Mouse (Mus musculus): ENCODE measurements at regions not wholly inside any gene's neighbourhood (a gene's known extent, or its start where the extent isn't known, plus 50 kb on each side); places are given as distances from the start of the nearest gene placed in this dataset.

DNA sequence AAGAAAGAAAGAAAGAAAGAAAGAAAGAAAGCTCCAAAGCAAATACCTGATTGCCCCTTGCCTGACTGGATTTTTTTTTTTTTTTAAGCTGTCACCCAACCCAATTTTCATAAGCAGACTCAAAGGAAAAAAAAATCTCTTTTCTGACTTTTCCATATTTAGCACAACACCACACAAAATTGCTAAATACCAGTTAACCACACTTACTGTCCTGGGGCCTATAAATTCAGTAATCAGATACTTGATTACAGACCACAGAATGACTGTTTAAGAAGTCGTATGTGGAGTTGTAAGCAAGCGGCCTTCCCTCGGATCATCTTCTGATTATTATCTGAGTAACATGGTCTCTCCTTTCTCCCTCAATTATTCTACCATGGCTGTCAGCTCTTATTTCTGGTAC, 263.3 kb upstream of the Gm15217 start:
- no peak for DNase-seq (ENCODE audit: low spot score)
- Histone ChIP-seq H3K4me3 (ENCODE audit: low read depth, low read length) (no peak overlapping the region), H3K36me3 (ENCODE audit: control insufficient read depth, insufficient read depth, low read length) (no peaks in the 10 kb centered on the region), H3K4me1 (ENCODE audit: control insufficient read depth, insufficient read depth, low read length) (no peaks in the 10 kb centered on the region), H3K4me2 (ENCODE audit: low read depth, severe bottlenecking) (no peak overlapping the region), H3K27me3 (ENCODE audit: control insufficient read depth, insufficient read depth, low read length) (no peaks in the 10 kb centered on the region), H3K9ac (ENCODE audit: low read length) (no peak overlapping the region), H3K27ac (replicated peaks; ENCODE audit: low read depth, low read length) (no peak overlapping the region), H3K9me3 (ENCODE audit: control insufficient read depth, low read length) (no peaks in the 10 kb centered on the region)
- 80% methylated on average over 3 of the region's 3 CpGs for WGBS
- no peak for ATAC-seq (ENCODE audit: insufficient number of reproducible peaks, low FRiP score, low TSS enrichment, low read depth)

DNA sequence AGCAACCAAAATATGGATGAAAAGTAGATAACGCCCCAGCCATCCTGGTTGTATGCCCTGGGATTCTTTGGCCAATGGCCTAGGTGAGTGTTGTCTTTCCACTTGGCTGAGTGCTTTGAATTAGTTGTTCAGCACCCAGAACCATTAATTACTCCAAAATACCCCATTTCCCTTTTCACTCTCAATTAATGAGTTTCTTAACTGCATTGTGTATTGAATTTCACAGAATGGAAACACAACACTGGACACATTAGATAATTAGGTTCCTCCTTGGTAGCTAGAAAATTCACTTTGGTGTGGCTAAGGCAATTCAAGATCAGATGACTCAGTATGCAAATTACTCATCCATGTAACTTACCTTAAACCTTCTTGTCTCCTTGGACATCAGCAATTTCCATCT, 252.7 kb upstream of the Gm15217 start:
- ATAC-seq (ENCODE audit: insufficient number of reproducible peaks, low FRiP score, low TSS enrichment, low read depth) = no peak
- Histone ChIP-seq H3K4me3 (ENCODE audit: low read depth, low read length) (no peak overlapping the region), H3K4me2 (ENCODE audit: low read depth, severe bottlenecking) (no peak overlapping the region), H3K9ac (ENCODE audit: low read length) (no peak overlapping the region), H3K27me3 (ENCODE audit: control insufficient read depth, insufficient read depth, low read length) (no peaks in the 10 kb centered on the region), H3K36me3 (ENCODE audit: control insufficient read depth, insufficient read depth, low read length) (no peaks in the 10 kb centered on the region), H3K4me1 (ENCODE audit: control insufficient read depth, insufficient read depth, low read length) (no peaks in the 10 kb centered on the region), H3K9me3 (ENCODE audit: control insufficient read depth, low read length) (no peaks in the 10 kb centered on the region), H3K27ac (replicated peaks; ENCODE audit: low read depth, low read length) (no peak overlapping the region)
- no peak for DNase-seq (ENCODE audit: low spot score)
- WGBS = 86% methylated on average over 1 of the region's 1 CpGs

DNA sequence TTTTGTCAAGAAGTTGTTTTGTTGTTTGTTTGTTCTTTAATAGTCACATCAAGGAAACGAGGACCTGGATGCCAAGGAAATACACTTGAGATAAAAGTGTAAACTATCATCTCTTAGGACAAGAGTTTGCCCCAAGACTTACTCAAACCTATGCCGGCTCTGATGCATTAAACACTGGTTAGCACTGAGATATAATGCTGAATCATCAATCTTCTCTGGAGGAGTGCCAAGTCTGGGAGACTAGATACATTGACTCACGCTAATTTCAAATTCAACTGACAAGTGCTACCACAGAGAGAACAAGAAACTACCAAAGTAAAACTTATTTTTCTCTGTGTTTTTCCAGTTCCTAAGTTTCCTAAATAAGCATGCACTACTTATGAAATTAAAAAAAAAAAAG, 249.5 kb upstream of the Gm15217 start:
- Histone ChIP-seq H3K4me3 (ENCODE audit: low read depth, low read length) (no peak overlapping the region), H3K4me1 (ENCODE audit: control insufficient read depth, insufficient read depth, low read length) (no peaks in the 10 kb centered on the region), H3K27ac (replicated peaks; ENCODE audit: low read depth, low read length) (no peak overlapping the region), H3K27me3 (ENCODE audit: control insufficient read depth, insufficient read depth, low read length) (no peaks in the 10 kb centered on the region), H3K36me3 (ENCODE audit: control insufficient read depth, insufficient read depth, low read length) (no peaks in the 10 kb centered on the region), H3K9me3 (ENCODE audit: control insufficient read depth, low read length) (no peaks in the 10 kb centered on the region), H3K4me2 (ENCODE audit: low read depth, severe bottlenecking) (no peak overlapping the region), H3K9ac (ENCODE audit: low read length) (no peak overlapping the region)
- 82% methylated on average over 3 of the region's 3 CpGs for WGBS
- ATAC-seq (ENCODE audit: insufficient number of reproducible peaks, low FRiP score, low TSS enrichment, low read depth) (no peak), DNase-seq (ENCODE audit: low spot score) (no peak)

DNA sequence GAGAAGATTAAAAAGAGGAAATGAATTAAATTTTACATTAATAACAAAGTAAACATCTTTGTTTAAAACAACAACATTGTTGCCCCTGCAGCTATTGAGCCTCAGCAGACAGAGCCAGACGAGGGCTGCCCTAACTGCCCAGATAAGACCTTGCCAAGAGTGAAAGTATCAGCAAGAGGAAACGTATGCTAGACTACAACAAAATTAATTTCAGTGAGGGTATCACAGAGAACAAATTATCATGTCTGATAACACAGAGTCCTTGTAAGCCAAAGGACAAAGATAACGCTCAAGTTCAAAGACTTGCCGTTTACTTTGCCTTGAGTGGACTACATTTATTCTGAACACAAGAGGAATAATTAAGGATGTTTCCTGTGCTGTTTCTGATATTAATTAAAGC, 235.0 kb upstream of the Gm15217 start:
- Histone ChIP-seq H3K4me1 (ENCODE audit: control insufficient read depth, insufficient read depth, low read length) (peaks cover 2% of the 10 kb centered on the region; the same call in 1 of the 2 replicates), H3K9ac (ENCODE audit: low read length) (no peak overlapping the region), H3K27ac (replicated peaks; ENCODE audit: low read depth, low read length) (no peak overlapping the region), H3K4me2 (ENCODE audit: low read depth, severe bottlenecking) (no peak overlapping the region), H3K9me3 (ENCODE audit: control insufficient read depth, low read length) (no peaks in the 10 kb centered on the region), H3K4me3 (ENCODE audit: low read depth, low read length) (no peak overlapping the region), H3K36me3 (ENCODE audit: control insufficient read depth, insufficient read depth, low read length) (no peaks in the 10 kb centered on the region), H3K27me3 (ENCODE audit: control insufficient read depth, insufficient read depth, low read length) (no peaks in the 10 kb centered on the region)
- WGBS = 42% methylated on average over 4 of the region's 4 CpGs
- DNase-seq (ENCODE audit: low spot score) (no peak), ATAC-seq (ENCODE audit: insufficient number of reproducible peaks, low FRiP score, low TSS enrichment, low read depth) (no peak)

DNA sequence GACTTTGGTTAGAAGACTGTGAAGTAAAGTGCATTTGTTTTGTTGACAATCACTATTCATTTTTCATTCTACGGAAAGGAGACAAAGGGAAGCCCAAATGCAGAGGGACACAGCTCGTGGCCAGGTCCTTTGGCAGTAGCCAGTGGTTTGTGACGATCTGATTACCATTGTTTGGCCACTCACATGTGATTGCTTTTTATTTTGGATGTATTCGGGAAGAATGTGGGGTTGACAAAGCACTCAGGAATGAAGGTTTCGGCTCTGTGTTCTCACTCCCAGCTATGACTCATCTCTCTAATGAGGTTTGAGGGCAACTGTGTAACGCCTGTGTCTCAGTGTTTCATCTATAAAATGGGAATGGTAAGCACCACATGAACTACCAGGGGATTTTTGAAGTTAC, 234.5 kb upstream of the Gm15217 start:
- DNase-seq (ENCODE audit: low spot score) (no peak), ATAC-seq (ENCODE audit: insufficient number of reproducible peaks, low FRiP score, low TSS enrichment, low read depth) (no peak)
- 70% methylated on average over 6 of the region's 6 CpGs for WGBS
- Histone ChIP-seq H3K4me1 (ENCODE audit: control insufficient read depth, insufficient read depth, low read length) (peaks cover 2% of the 10 kb centered on the region; the same call in 1 of the 2 replicates), H3K36me3 (ENCODE audit: control insufficient read depth, insufficient read depth, low read length) (no peaks in the 10 kb centered on the region), H3K27me3 (ENCODE audit: control insufficient read depth, insufficient read depth, low read length) (no peaks in the 10 kb centered on the region), H3K27ac (replicated peaks; ENCODE audit: low read depth, low read length) (no peak overlapping the region), H3K4me2 (ENCODE audit: low read depth, severe bottlenecking) (no peak overlapping the region), H3K4me3 (ENCODE audit: low read depth, low read length) (no peak overlapping the region), H3K9me3 (ENCODE audit: control insufficient read depth, low read length) (no peaks in the 10 kb centered on the region), H3K9ac (ENCODE audit: low read length) (no peak overlapping the region)

DNA sequence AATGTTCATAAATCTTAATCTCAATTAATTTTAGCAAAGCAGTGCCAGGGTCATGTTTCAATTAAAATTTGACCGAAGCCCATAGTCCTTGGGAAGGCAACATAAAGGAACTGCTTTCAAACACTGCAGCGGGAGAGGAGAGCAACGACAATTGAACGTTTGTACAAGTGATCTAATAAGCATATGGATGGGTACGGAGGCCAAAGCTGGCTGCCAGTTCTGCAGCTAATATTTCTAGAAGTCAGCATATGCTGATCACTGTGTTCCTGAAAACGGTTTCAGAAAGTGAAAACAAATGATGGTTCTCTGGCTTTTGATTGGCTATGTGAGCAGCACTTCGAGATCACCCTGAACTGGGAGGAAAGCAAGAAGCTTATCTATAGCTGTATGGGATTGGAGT, 233.6 kb upstream of the Gm15217 start:
- no peak overlapping the region for H3K4me2 ChIP-seq (ENCODE audit: low read depth, severe bottlenecking)
- DNase-seq (ENCODE audit: low spot score) = no peak

DNA sequence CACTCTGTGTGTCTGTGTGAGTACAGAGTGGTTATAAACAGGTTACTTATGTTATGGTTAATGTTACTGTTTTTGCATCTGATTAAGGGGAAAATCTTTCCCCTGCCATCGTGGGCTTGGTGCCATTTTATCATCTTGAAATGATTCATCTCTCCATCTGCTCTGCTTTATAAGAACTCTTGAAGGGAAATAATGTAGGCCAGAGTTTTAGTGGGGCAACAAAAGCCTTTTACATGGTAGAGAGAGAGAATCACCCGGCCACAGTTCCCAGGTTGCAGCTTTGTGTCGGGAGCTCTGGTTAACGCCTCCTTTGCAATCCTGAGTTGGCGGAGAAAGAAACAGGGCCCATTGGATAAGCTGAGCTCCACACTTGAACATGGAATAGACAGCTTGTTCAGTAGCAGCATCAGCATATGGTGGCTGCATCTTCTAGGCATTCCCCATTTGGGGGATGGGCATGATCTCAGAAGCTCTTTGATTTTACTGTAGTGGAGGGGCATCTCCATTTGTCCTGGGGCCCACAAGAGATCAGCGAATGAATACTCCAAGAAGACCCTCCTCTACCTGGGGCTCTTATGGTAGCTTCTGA, 230.0 kb upstream of the Gm15217 start:
- Histone ChIP-seq H3K27me3 (ENCODE audit: control insufficient read depth, insufficient read depth, low read length) (no peaks in the 10 kb centered on the region), H3K36me3 (ENCODE audit: control insufficient read depth, insufficient read depth, low read length) (no peaks in the 10 kb centered on the region), H3K4me1 (ENCODE audit: control insufficient read depth, insufficient read depth, low read length) (peaks cover 2% of the 10 kb centered on the region; the same call in 1 of the 2 replicates), H3K4me2 (ENCODE audit: low read depth, severe bottlenecking) (no peak overlapping the region), H3K4me3 (ENCODE audit: low read depth, low read length) (no peak overlapping the region), H3K27ac (replicated peaks; ENCODE audit: low read depth, low read length) (no peak overlapping the region), H3K9ac (ENCODE audit: low read length) (no peak overlapping the region), H3K9me3 (ENCODE audit: control insufficient read depth, low read length) (no peaks in the 10 kb centered on the region)
- 81% methylated on average over 6 of the region's 6 CpGs for WGBS
- ATAC-seq (ENCODE audit: insufficient number of reproducible peaks, low FRiP score, low TSS enrichment, low read depth) = no peak
- DNase-seq (ENCODE audit: low spot score) = no peak

More for the DNA sequence above, 233.6 kb upstream of the Gm15217 start:
- Histone ChIP-seq H3K4me1 (ENCODE audit: control insufficient read depth, insufficient read depth, low read length) (peaks cover 2% of the 10 kb centered on the region; the same call in 1 of the 2 replicates), H3K9ac (ENCODE audit: low read length) (no peak overlapping the region), H3K27me3 (ENCODE audit: control insufficient read depth, insufficient read depth, low read length) (no peaks in the 10 kb centered on the region), H3K9me3 (ENCODE audit: control insufficient read depth, low read length) (no peaks in the 10 kb centered on the region), H3K27ac (replicated peaks; ENCODE audit: low read depth, low read length) (no peak overlapping the region), H3K4me3 (ENCODE audit: low read depth, low read length) (no peak overlapping the region), H3K36me3 (ENCODE audit: control insufficient read depth, insufficient read depth, low read length) (no peaks in the 10 kb centered on the region)
- ATAC-seq (ENCODE audit: insufficient number of reproducible peaks, low FRiP score, low TSS enrichment, low read depth) = no peak
- 58% methylated on average over 7 of the region's 7 CpGs for WGBS

DNA sequence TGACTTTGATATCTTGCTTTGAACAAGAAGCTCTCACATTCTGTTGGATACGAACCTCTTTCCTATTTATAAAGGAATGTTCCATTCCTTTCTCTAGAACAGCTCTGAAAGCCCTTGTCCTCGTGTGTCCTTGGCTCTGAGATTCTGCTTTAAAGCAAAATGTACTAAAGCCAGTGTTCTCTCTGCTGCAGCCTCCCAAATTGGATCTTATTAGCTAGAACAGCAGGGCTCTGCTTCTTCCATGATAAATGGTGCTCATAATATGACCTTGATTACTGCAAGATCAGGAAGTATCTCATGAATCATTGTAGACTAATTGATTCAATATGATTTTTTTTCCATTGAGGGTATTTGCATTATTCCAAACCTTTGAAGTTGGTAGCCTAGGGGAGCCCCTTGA, 220.5 kb upstream of the Gm15217 start:
- Histone ChIP-seq H3K27ac (replicated peaks; ENCODE audit: low read depth, low read length) (no peak overlapping the region), H3K4me2 (ENCODE audit: low read depth, severe bottlenecking) (no peak overlapping the region), H3K36me3 (ENCODE audit: control insufficient read depth, insufficient read depth, low read length) (no peaks in the 10 kb centered on the region), H3K4me3 (ENCODE audit: low read depth, low read length) (no peak overlapping the region), H3K4me1 (ENCODE audit: control insufficient read depth, insufficient read depth, low read length) (no peaks in the 10 kb centered on the region), H3K27me3 (ENCODE audit: control insufficient read depth, insufficient read depth, low read length) (no peaks in the 10 kb centered on the region), H3K9ac (ENCODE audit: low read length) (no peak overlapping the region), H3K9me3 (ENCODE audit: control insufficient read depth, low read length) (no peaks in the 10 kb centered on the region)
- WGBS = 36% methylated on average over 2 of the region's 2 CpGs
- DNase-seq (ENCODE audit: low spot score) (no peak), ATAC-seq (ENCODE audit: insufficient number of reproducible peaks, low FRiP score, low TSS enrichment, low read depth) (no peak)

- Histone ChIP-seq H3K9ac (ENCODE audit: low read length) (no peak overlapping the region), H3K27ac (replicated peaks; ENCODE audit: low read depth, low read length) (no peak overlapping the region), H3K4me3 (ENCODE audit: low read depth, low read length) (no peak overlapping the region), H3K4me2 (ENCODE audit: low read depth, severe bottlenecking) (no peak overlapping the region), H3K27me3 (ENCODE audit: control insufficient read depth, insufficient read depth, low read length) (no peaks in the 10 kb centered on the region), H3K9me3 (ENCODE audit: control insufficient read depth, low read length) (no peaks in the 10 kb centered on the region), H3K4me1 (ENCODE audit: control insufficient read depth, insufficient read depth, low read length) (no peaks in the 10 kb centered on the region), H3K36me3 (ENCODE audit: control insufficient read depth, insufficient read depth, low read length) (no peaks in the 10 kb centered on the region)
- WGBS = 67% methylated on average over 9 of the region's 9 CpGs
- no peak for ATAC-seq (ENCODE audit: insufficient number of reproducible peaks, low FRiP score, low TSS enrichment, low read depth)
- no peak for DNase-seq (ENCODE audit: low spot score)
These were observed 206.9 kb upstream of the Gm15217 start for GRCm38 (mm10) chr14:46172181-46172874.

All from limb, embryonic 11.5 days (tissue).